Mouse (Mus musculus) forebrain, embryonic 13.5 days (tissue): ENCODE results near the gene Mtf1. TPM values are rescaled to one million over a fixed set of nuclear protein-coding genes. Genes with fewer than 3 reads are reported as not detected.

ENCODE experiments used
- ATAC-seq: fragments of 200-750 bp; cut with Nextera tagmentation; 2 replicates; pipeline ENCODE4 v1.8.0; 2017
- H3K27ac ChIP-seq: fragments of 300-500 bp; sonication (generic); 2 replicates; pipeline ENCODE4 v1.5.1; 2015; ENCODE audit warnings: inconsistent platforms, mild to moderate bottlenecking, moderate library complexity
- H3K27me3 ChIP-seq: fragments of 300-500 bp; sonication (generic); 2 replicates; pipeline ENCODE4 v1.6.1; 2015; ENCODE audit warnings: mild to moderate bottlenecking, inconsistent platforms
- H3K36me3 ChIP-seq: fragments of 300-500 bp; sonication (generic); 2 replicates; pipeline ENCODE4 v1.6.1; 2015; ENCODE audit warnings: mild to moderate bottlenecking, inconsistent platforms; ENCODE audit not compliant: poor library complexity, severe bottlenecking
- H3K4me1 ChIP-seq: fragments of 300-500 bp; sonication (generic); 2 replicates; pipeline ENCODE4 v1.6.1; 2015; ENCODE audit warnings: inconsistent platforms
- H3K4me2 ChIP-seq: fragments of 300-500 bp; sonication (generic); 2 replicates; pipeline ENCODE4 v1.6.1; 2015; ENCODE audit warnings: inconsistent platforms, mild to moderate bottlenecking, moderate library complexity
- H3K4me3 ChIP-seq: fragments of 300-500 bp; sonication (generic); 2 replicates; pipeline ENCODE4 v1.5.1; 2015; ENCODE audit warnings: mild to moderate bottlenecking, inconsistent platforms
- H3K9ac ChIP-seq: fragments of 300-500 bp; sonication (generic); 2 replicates; pipeline ENCODE4 v1.6.1; 2015; ENCODE audit warnings: mild to moderate bottlenecking, inconsistent platforms
- H3K9me3 ChIP-seq: fragments of 300-500 bp; sonication (generic); replicated peaks from 2 replicates; pipeline ENCODE4 v1.6.1; 2016; ENCODE audit warnings: inconsistent platforms
- WGBS: fragments of 180-500 bp; shearing (Covaris S2); methylation state at CpG from one replicate; pipeline ENCODE4 v1.1.7; 2015; 5-methylcytosine and 5-hydroxymethylcytosine counted together
- polyA plus RNA-seq: library from polyadenylated mRNA; unstranded; fragments of >200 nt; fragmentation: Nextera tagmentation; extraction: Ambion mirVana; gene quantifications from 2 replicates; pipeline ENCODE4 v1.2.1, GENCODE M21; 2015

Mtf1 gene
- 15.8 and 16.4 TPM in 2 replicates for polyA plus RNA-seq

GRCm38 (mm10) chr4:124801552-124802308 is at the start of gene Mtf1:
Gene Mtf1, plus strand, starts transcription at chr4:124802104.
- Histone ChIP-seq H3K9ac (peak within 1 kb of the TSS; percentile 92), H3K27ac (peak within 1 kb of the TSS; percentile 96), H3K36me3 (peaks cover 46% of the 10 kb centered on the region), H3K4me1 (peaks cover 14% of the 10 kb centered on the region), H3K9me3 (no peaks in the 10 kb centered on the region), H3K4me3 (peak within 1 kb of the TSS; percentile 87), H3K4me2 (peak within 1 kb of the TSS; percentile 92), H3K27me3 (no peaks in the 10 kb centered on the region)
- 2% methylated on average over 21 of the region's 21 CpGs for WGBS
- peak; percentile 81 for ATAC-seq

GRCm38 (mm10) chr4:124752281-124753199 is 49.4 kb upstream of the Mtf1 start:
- no peaks in the 10 kb centered on the region for H3K36me3 ChIP-seq
- H3K4me3 ChIP-seq: peak overlapping the region; percentile 76
- H3K27ac ChIP-seq: no peak overlapping the region
- H3K9me3 ChIP-seq: no peaks in the 10 kb centered on the region
- peak overlapping the region; percentile 83 for H3K4me2 ChIP-seq
- ATAC-seq: no peak
- peaks cover 10% of the 10 kb centered on the region; the same call in 1 of the 2 replicates for H3K27me3 ChIP-seq
- 22% methylated on average over 15 of the region's 15 CpGs for WGBS
- H3K4me1 ChIP-seq: peaks cover 19% of the 10 kb centered on the region
- peak overlapping the region; percentile 84 for H3K9ac ChIP-seq

- Histone ChIP-seq H3K4me1 (peaks cover 19% of the 10 kb centered on the region), H3K36me3 (peaks cover 9% of the 10 kb centered on the region), H3K4me3 (no peak overlapping the region), H3K9ac (no peak overlapping the region), H3K27me3 (no peaks in the 10 kb centered on the region), H3K9me3 (no peaks in the 10 kb centered on the region), H3K4me2 (no peak overlapping the region), H3K27ac (no peak overlapping the region)
- no peak for ATAC-seq
- 85% methylated on average over 7 of the region's 7 CpGs for WGBS
Observed at GRCm38 (mm10) chr4:124755526-124755925, 46.4 kb upstream of the Mtf1 start.

- H3K4me1 ChIP-seq: no peaks in the 10 kb centered on the region
- H3K27me3 ChIP-seq: no peaks in the 10 kb centered on the region
- WGBS: 95% methylated on average over 7 of the region's 7 CpGs
- no peak overlapping the region for H3K4me3 ChIP-seq
- peaks cover 9% of the 10 kb centered on the region for H3K36me3 ChIP-seq
- no peak overlapping the region for H3K27ac ChIP-seq
- H3K9ac ChIP-seq: no peak overlapping the region
- no peak overlapping the region for H3K4me2 ChIP-seq
- no peak for ATAC-seq
- H3K9me3 ChIP-seq: no peaks in the 10 kb centered on the region
Observed at GRCm38 (mm10) chr4:124759305-124759811, 42.5 kb upstream of the Mtf1 start.

GRCm38 (mm10) chr4:124761201-124761600 is 40.7 kb upstream of the Mtf1 start:
- no peak overlapping the region for H3K4me3 ChIP-seq
- H3K9me3 ChIP-seq: no peaks in the 10 kb centered on the region
- H3K27ac ChIP-seq: no peak overlapping the region
- H3K27me3 ChIP-seq: no peaks in the 10 kb centered on the region
- peaks cover 9% of the 10 kb centered on the region for H3K36me3 ChIP-seq
- no peak for ATAC-seq
- H3K4me1 ChIP-seq: no peaks in the 10 kb centered on the region
- 58% methylated on average over 1 of the region's 1 CpGs for WGBS
- no peak overlapping the region for H3K4me2 ChIP-seq
- H3K9ac ChIP-seq: no peak overlapping the region

- Histone ChIP-seq H3K9me3 (no peaks in the 10 kb centered on the region), H3K9ac (no peak overlapping the region), H3K27ac (no peak overlapping the region), H3K4me2 (no peak overlapping the region), H3K27me3 (no peaks in the 10 kb centered on the region), H3K36me3 (peaks cover 9% of the 10 kb centered on the region), H3K4me3 (no peak overlapping the region), H3K4me1 (no peaks in the 10 kb centered on the region)
- WGBS: 88% methylated on average over 6 of the region's 6 CpGs
- ATAC-seq: no peak
Observed at GRCm38 (mm10) chr4:124762858-124763452, 38.9 kb upstream of the Mtf1 start.

GRCm38 (mm10) chr4:124765802-124766565 is 35.9 kb upstream of the Mtf1 start:
- ATAC-seq: no peak
- H3K36me3 ChIP-seq: no peaks in the 10 kb centered on the region
- H3K4me3 ChIP-seq: no peak overlapping the region
- H3K27me3 ChIP-seq: no peaks in the 10 kb centered on the region
- no peak overlapping the region for H3K27ac ChIP-seq
- no peak overlapping the region for H3K4me2 ChIP-seq
- H3K9me3 ChIP-seq: no peaks in the 10 kb centered on the region
- H3K4me1 ChIP-seq: no peaks in the 10 kb centered on the region
- WGBS: 90% methylated on average over 23 of the region's 23 CpGs
- no peak overlapping the region for H3K9ac ChIP-seq

- H3K36me3 ChIP-seq: no peaks in the 10 kb centered on the region
- no peaks in the 10 kb centered on the region for H3K4me1 ChIP-seq
- 91% methylated on average over 2 of the region's 2 CpGs for WGBS
- H3K4me2 ChIP-seq: no peak overlapping the region
- ATAC-seq: no peak
- H3K27ac ChIP-seq: no peak overlapping the region
- H3K27me3 ChIP-seq: no peaks in the 10 kb centered on the region
- H3K9me3 ChIP-seq: no peaks in the 10 kb centered on the region
- no peak overlapping the region for H3K9ac ChIP-seq
- H3K4me3 ChIP-seq: no peak overlapping the region
Observed at GRCm38 (mm10) chr4:124766566-124766940, 35.4 kb upstream of the Mtf1 start.

- no peaks in the 10 kb centered on the region for H3K9me3 ChIP-seq
- H3K27ac ChIP-seq: no peak overlapping the region
- no peaks in the 10 kb centered on the region for H3K27me3 ChIP-seq
- no peak overlapping the region for H3K4me2 ChIP-seq
- H3K4me1 ChIP-seq: no peaks in the 10 kb centered on the region
- no peak for ATAC-seq
- no peak overlapping the region for H3K4me3 ChIP-seq
- H3K36me3 ChIP-seq: no peaks in the 10 kb centered on the region
- H3K9ac ChIP-seq: no peak overlapping the region
- 87% methylated on average over 13 of the region's 13 CpGs for WGBS
Observed at GRCm38 (mm10) chr4:124768963-124769591, 32.8 kb upstream of the Mtf1 start.

- WGBS: 81% methylated on average over 5 of the region's 5 CpGs
- Histone ChIP-seq H3K4me1 (no peaks in the 10 kb centered on the region), H3K4me3 (no peak overlapping the region), H3K27ac (no peak overlapping the region), H3K27me3 (no peaks in the 10 kb centered on the region), H3K36me3 (no peaks in the 10 kb centered on the region), H3K4me2 (no peak overlapping the region), H3K9me3 (no peaks in the 10 kb centered on the region), H3K9ac (no peak overlapping the region)
- no peak for ATAC-seq
Observed at GRCm38 (mm10) chr4:124770624-124771023, 31.3 kb upstream of the Mtf1 start.

- 71% methylated on average over 4 of the region's 4 CpGs for WGBS
- H3K4me3 ChIP-seq: no peak overlapping the region
- H3K27me3 ChIP-seq: no peaks in the 10 kb centered on the region
- no peak overlapping the region for H3K4me2 ChIP-seq
- H3K36me3 ChIP-seq: no peaks in the 10 kb centered on the region
- no peaks in the 10 kb centered on the region for H3K9me3 ChIP-seq
- H3K9ac ChIP-seq: no peak overlapping the region
- H3K27ac ChIP-seq: no peak overlapping the region
- no peak for ATAC-seq
- H3K4me1 ChIP-seq: no peaks in the 10 kb centered on the region
Observed at GRCm38 (mm10) chr4:124772125-124772524, 29.8 kb upstream of the Mtf1 start.
